Mouse (Mus musculus) kidney, postnatal 25 days (tissue): Measurements from ENCODE around the gene Pick1.

Experiments used
- DNase-seq, 2 experiments: peaks; one replicate each; pipeline ENCODE4 v3.0.0; 2021; ENCODE audit warnings: mixed read lengths in 2 of 2

The Pick1 gene

DNA sequence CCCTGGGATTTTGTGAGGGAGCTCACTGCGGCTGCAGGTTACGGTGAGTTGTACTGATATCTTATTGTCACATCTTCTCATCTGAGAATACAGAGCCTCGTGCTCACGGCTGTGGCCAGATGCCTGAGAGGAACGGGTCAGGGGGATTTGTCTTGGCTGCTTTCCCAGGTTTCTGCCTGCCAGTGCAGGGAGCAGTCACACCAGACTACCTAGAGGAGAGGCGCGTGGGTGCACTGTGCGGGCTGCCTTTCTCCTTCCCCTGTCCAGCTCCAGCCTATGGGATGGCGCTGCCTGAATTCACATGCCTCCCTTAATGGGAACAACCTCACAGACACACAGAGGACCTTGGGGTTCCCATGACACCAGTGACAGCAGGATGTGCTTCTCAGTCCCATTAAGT is 6.3 kb downstream of the Pick1 start:
- no peak for DNase-seq

DNA sequence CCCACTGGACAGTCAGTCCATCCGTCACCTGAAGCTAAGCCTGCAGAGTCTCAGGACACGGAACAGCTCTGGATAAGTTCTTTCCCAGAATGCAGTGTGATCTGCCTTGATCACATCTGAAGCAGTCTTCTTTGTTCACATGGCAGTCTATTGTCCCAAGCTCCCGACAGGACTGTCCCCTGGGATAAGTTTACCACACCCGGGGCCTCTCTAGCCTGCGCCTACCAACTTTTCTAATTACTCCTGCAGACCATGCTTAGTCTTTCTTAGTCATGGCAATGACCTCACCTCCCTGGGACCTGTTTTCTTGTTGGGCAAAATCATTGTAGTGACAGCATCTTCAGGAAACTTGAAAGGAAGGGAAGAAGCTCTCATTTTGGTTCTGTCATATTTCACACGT is 9.1 kb downstream of the Pick1 start:
- no peak for DNase-seq

DNA sequence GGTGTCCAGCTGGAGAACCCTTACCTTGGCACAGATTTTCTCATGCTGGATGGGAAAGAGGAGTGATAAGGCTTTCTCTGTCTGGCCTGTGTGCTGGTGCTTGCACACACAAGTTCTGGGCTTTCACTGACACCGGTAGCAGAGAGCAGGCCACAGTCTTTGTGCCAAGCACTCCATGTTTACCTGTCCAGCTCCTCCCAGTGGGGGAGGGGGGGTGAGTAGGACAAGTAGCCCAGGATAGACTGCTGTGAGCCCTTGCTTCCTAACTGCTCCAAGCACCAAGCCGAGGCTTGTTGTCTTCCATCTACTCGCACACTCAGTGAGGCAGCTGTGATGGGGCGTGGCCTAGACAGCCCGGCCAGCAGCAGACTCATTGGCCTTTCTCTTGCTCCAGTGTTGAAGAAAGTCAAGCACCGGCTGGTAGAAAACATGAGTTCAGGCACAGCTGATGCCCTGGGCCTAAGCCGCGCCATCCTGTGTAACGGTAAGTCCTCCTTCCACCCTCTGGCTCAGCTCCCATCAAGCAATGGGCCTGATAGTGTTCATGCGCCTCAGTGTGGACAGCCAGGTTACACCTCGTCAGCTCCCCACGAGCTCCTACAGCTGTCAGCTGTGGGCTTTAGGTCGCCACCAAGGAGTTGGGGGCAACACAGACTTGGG is 13.7 kb downstream of the Pick1 start:
- DNase-seq: no peak

DNA sequence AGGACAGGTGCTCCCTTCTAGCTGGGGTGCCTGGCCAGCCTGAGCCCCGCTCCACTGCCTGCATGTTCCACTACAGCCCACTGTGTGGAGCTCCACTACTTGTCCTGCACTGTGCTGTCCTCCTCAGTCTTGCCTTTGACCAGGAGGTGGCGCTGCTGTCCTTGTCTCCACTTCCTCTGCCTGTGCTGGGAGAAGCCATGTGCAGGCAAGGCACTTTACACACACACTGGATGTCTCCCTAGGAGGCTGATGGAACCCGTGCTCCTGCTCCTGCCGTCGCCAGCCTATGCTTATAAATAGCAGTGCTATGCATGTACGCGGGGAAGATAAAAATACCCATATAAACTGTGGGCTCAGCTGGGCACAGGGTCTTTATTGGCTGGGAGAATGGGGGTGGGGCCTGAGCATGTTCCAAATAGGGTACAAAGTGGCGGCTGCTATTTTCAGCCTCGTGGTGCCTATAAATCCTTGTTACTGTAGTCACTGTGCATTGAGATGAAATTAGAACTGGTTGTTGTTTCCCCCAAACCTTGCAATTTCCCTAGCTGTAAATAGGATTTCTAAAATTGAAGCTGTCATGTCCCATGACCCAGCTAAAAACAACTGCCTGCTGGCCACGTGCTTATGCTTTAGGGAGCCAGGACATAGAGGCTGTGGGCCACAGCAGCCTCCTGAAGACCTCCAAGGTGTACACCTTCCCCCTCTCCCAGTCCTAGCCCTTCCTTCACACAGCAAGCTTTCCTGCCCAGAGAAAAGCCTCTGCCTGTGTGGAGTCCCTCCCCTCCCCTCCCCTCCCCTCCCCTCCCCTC is 14.5 kb downstream of the Pick1 start:
- DNase-seq: peak; percentile 95 to 97

GRCm38 (mm10) chr15:79244071-79244893 is 15.3 kb downstream of the Pick1 start:
- DNase-seq: peak; percentile 56 to 74

GRCm38 (mm10) chr15:79245321-79245720 is 16.3 kb downstream of the Pick1 start:
- no peak for DNase-seq

GRCm38 (mm10) chr15:79250236-79250635 is 21.3 kb downstream of the Pick1 start:
- no peak for DNase-seq

- no peak for DNase-seq
These were observed 22.2 kb downstream of the Pick1 start for GRCm38 (mm10) chr15:79251168-79251567.

GRCm38 (mm10) chr15:79251781-79252491 is 23.0 kb downstream of the Pick1 start:
- peak in 1 of 2 experiments; percentile 31 for DNase-seq

DNA sequence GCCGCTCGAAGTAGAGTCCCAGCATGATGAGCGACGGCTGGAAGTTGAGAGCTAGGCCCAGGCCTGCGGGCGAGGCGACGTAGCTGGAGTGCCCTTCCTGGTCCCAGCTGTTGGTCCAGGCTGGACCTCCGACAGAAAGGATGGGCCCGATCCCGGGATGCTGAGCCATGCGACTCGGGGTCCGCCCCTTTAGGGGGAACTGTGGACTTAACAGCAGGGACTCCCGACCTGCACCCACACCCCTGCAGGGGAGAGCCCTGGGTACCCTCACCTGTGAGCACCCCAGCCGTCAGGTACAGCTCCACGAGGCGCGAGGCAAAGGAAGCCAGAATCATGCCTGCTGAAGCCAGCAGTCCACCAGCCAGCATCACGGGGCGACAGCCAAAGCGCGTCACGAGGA is 23.6 kb downstream of the Pick1 start:
- DNase-seq: no peak

GRCm38 (mm10) chr15:79254661-79255060 is 25.7 kb downstream of the Pick1 start, which contains the start of gene Slc16a8:
Gene Slc16a8 (minus strand): TSS chr15:79254761.
- no peak for DNase-seq

GRCm38 (mm10) chr15:79258521-79258920 is 29.5 kb downstream of the Pick1 start:
- DNase-seq: peak; percentile 88 to 94

DNA sequence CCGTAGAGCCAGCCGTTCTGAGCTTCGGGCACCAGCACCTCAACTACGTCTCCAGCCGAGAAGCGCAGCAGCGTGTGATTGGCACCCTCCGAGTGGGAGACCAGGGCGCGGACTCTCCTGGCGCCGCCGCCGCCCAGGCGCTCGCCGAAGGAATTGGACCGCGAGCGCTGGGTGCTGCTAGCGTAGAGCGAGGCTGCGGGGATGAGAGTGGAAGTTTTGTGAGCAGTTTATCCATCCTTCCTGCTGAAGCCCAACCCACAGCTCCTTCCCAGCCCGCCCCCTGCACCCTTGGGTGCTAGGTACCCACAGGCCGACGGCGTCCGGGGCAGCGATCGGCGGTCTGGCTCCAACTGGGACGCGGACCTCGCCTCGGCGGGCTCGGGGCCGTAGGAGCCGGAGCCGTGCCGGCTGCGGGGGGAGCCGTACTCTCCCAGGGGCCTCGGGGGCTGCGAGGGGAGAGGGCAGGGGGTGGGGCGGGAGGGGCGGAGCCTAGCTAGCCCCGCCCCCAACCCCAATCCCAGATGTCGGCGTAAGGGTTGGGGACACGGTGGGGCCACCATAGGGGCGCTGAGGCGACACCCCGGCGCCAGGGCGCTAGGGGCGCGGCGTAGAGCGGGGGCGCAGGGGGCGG is 32.2 kb downstream of the Pick1 start:
- peak; percentile 43 to 77 for DNase-seq

- DNase-seq: no peak
These were observed 32.8 kb downstream of the Pick1 start for GRCm38 (mm10) chr15:79261757-79262156.

- DNase-seq: peak; percentile 53 to 60
These were observed 33.4 kb downstream of the Pick1 start for GRCm38 (mm10) chr15:79262375-79262774.

DNA sequence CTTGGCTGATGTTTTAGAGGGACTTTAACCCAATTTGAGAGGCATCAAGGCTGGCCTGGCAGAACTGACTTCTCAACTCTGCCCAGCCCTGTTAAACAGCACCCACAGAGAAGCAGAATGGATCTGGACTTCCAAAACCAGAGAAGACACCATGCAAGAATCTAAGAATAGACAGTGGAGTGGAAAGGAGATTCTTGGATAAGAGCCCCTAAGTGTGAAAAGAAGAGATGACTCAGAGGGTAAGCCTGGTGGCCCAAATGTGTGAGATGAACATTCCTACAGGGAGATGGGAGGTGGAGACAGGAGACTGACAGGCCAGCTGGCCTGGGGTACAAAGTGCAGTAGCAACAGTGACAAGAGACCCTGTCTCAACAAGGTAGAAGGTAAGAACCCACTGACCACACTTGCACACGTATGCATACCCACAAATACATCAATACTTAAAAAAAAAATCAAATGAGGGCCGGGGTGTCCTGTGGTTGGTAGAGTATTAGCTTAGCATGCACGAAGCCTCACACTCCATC is 33.9 kb downstream of the Pick1 start:
- no peak for DNase-seq

GRCm38 (mm10) chr15:79263726-79264125 is 34.8 kb downstream of the Pick1 start:
- DNase-seq: no peak

DNA sequence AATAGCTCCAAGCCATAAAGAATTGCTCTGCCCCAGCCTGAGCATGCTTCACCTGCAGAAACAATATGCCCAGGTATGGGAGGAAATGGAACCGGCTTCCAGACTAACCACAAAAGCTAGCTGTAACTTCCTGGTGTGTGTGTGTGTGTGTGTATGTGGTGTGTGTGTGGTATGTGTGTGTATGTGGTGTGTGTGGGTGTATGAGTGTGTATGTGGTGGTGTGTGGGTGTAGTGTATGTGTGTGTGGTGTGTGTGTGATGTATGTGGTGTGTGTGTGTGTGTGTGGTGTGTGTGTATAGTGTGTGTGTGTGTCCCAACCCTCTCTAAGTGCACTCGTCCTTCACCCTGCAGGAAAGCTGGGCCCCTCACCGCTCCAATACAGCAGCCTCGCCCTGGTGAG is 36.4 kb downstream of the Pick1 start:
- DNase-seq: no peak

- DNase-seq: no peak
These were observed 39.5 kb downstream of the Pick1 start for GRCm38 (mm10) chr15:79268521-79268920.

GRCm38 (mm10) chr15:79270317-79271123 is 41.5 kb downstream of the Pick1 start:
- peak; percentile 62 to 76 for DNase-seq
